Mouse (Mus musculus): ENCODE measurements at regions not wholly inside any gene's neighbourhood (a gene's known extent, or its start where the extent isn't known, plus 50 kb on each side); places are given as distances from the start of the nearest gene placed in this dataset.

GRCm38 (mm10) chr4:12316024-12316423 lies 144.2 kb upstream of the Fam92a start:
- no peak overlapping the region for H3K27ac ChIP-seq (ENCODE audit: insufficient read depth, low read length)
- TF ChIP-seq CTCF (IDR thresholded peaks at IDR 0.05; ENCODE audit: borderline replicate concordance, insufficient read depth, low read length) (no peak), POLR2A (IDR thresholded peaks at IDR 0.05; ENCODE audit: low read depth, low read length) (no peak)
- H3K4me3 ChIP-seq (ENCODE audit: insufficient read depth, low read length) = no peak overlapping the region
- H3K4me1 ChIP-seq (ENCODE audit: control insufficient read depth, insufficient read depth, low read length) = no peaks in the 10 kb centered on the region

DNA sequence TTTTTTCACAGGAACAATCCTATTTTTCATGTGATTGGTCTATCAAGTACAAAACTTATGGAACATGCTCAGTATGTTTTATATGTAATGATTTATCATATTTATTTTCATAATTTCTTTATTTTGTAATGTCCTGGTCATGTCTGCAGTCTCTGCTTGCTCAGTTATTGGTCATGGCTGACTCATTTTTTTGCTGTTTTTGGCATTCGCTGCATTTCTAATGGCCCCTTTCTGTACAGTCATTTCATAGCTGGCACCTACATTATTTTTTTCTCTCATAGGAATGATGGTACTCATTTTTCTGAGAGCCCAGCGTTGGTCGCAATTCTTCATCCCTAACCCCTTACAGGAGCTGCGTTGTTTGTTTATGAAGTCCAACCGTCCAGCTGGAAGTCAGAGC lies 136.5 kb upstream of the Fam92a start:
- Histone ChIP-seq H3K4me1 (ENCODE audit: control insufficient read depth, insufficient read depth, low read length) (peaks cover 10% of the 10 kb centered on the region), H3K27ac (ENCODE audit: insufficient read depth, low read length) (peak overlapping the region; percentile 37; the same call in 1 of the 2 replicates), H3K4me3 (ENCODE audit: insufficient read depth, low read length) (no peak overlapping the region)
- TF ChIP-seq CTCF (IDR thresholded peaks at IDR 0.05; ENCODE audit: borderline replicate concordance, insufficient read depth, low read length) = no peak
- no peak for TF ChIP-seq POLR2A (IDR thresholded peaks at IDR 0.05; ENCODE audit: low read depth, low read length)

DNA sequence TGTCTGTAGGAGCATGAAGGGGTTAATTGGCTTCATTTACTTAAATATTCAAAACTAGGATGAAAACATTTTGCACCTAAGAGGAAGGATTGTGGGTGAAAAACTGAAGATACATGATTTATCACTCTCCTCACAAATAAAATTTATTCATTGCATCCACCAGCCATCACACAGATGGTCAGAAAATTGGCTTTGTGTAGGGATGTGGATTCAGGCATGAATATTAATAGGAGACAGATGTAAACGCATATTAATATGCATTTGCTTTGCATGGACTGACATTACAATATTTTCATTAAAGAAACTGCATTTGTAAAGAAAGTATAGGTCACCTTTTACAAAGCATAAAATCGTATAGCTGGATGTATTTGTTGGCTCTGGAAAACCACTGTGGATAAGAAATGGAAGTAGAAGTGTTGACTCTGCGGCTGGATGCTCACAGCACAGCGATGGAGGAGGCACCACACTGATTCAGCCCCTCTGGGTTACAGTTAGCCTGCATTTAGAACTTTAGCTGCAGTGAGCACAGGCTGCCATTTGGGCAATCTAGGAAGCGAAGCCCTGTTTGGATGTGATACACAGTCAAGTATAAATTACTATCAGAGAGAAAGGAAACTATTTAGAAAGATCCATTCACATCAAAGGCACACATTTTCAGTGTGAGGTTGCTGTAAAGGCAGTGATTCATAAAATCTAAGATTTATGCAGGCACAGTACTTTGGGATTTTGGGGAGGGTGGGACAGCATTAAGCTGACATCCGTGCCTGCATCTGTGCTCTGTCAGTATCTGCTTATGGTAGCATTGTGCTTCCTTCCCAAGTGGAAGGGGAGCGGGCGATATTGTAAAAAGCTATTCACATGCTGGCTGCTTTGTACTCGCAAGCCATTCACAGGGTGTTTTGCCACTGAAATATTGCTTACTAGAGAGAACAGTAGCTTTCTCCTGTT lies 135.1 kb upstream of the Fam92a start:
- Histone ChIP-seq H3K4me1 (ENCODE audit: control insufficient read depth, insufficient read depth, low read length) (peaks cover 10% of the 10 kb centered on the region), H3K27ac (ENCODE audit: insufficient read depth, low read length) (peak overlapping the region; percentile 8; the same call in 1 of the 2 replicates), H3K4me3 (ENCODE audit: insufficient read depth, low read length) (no peak overlapping the region)
- TF ChIP-seq POLR2A (IDR thresholded peaks at IDR 0.05; ENCODE audit: low read depth, low read length) = no peak
- TF ChIP-seq CTCF (IDR thresholded peaks at IDR 0.05; ENCODE audit: borderline replicate concordance, insufficient read depth, low read length) = no peak

DNA sequence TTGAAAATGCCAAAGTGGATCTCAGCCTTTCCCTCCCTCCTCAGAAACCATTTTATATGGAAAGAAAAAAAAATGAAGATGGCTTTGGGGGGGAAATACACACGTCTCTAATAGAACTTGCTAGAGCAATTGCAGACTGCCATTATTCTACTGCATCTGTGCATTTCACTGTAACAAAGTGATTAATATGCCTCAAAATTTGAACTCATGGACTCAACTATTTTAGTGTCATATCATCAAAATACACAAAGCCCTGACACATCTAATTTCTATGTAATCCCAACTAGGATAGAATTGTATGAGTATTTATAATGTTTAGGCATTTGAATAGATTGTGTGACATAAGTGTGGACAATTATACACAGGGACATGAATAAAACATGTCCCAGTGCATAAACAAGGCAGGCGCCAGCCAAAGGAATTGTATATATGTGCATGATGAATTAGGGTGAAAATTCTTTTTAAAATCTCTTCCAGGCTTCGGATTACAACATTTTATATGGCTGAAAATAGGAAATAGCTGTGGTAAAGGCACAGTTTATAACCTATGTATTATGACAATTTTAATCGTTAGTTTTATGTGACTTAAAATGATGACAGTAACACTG lies 115.4 kb upstream of the Fam92a start:
- no peak overlapping the region for H3K27ac ChIP-seq (ENCODE audit: insufficient read depth, low read length)
- H3K4me3 ChIP-seq (ENCODE audit: insufficient read depth, low read length) = no peak overlapping the region
- TF ChIP-seq CTCF (IDR thresholded peaks at IDR 0.05; ENCODE audit: borderline replicate concordance, insufficient read depth, low read length) (no peak), POLR2A (IDR thresholded peaks at IDR 0.05; ENCODE audit: low read depth, low read length) (no peak)
- no peaks in the 10 kb centered on the region for H3K4me1 ChIP-seq (ENCODE audit: control insufficient read depth, insufficient read depth, low read length)

DNA sequence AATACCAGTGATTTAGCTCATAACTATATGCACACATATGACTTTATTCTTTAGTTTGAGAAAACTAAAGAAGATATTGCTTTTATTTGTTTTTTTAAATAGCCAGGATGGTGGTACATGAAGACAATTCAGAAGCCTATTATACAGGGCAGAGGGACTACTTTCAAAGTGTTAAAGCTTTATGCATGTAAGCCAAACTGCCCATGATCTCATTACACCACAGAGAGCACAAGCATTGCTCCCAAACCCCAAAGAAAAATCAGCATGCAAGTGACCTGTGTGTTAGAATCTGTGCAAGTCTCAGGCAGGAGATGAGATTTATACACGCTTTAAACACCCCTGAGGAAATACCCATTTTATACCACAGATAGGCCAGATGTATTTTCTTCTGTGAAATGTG lies 114.6 kb upstream of the Fam92a start:
- no peaks in the 10 kb centered on the region for H3K4me1 ChIP-seq (ENCODE audit: control insufficient read depth, insufficient read depth, low read length)
- no peak for TF ChIP-seq CTCF (IDR thresholded peaks at IDR 0.05; ENCODE audit: borderline replicate concordance, insufficient read depth, low read length)
- TF ChIP-seq POLR2A (IDR thresholded peaks at IDR 0.05; ENCODE audit: low read depth, low read length) = no peak
- no peak overlapping the region for H3K27ac ChIP-seq (ENCODE audit: insufficient read depth, low read length)

GRCm38 (mm10) chr4:12285983-12286382 lies 114.2 kb upstream of the Fam92a start:
- Histone ChIP-seq H3K4me1 (ENCODE audit: control insufficient read depth, insufficient read depth, low read length) (no peaks in the 10 kb centered on the region), H3K4me3 (ENCODE audit: insufficient read depth, low read length) (no peak overlapping the region), H3K27ac (ENCODE audit: insufficient read depth, low read length) (no peak overlapping the region)
- TF ChIP-seq CTCF (IDR thresholded peaks at IDR 0.05; ENCODE audit: borderline replicate concordance, insufficient read depth, low read length) = no peak
- TF ChIP-seq POLR2A (IDR thresholded peaks at IDR 0.05; ENCODE audit: low read depth, low read length) = no peak

More for the DNA sequence above, 114.6 kb upstream of the Fam92a start:
- H3K4me3 ChIP-seq (ENCODE audit: insufficient read depth, low read length) = no peak overlapping the region

DNA sequence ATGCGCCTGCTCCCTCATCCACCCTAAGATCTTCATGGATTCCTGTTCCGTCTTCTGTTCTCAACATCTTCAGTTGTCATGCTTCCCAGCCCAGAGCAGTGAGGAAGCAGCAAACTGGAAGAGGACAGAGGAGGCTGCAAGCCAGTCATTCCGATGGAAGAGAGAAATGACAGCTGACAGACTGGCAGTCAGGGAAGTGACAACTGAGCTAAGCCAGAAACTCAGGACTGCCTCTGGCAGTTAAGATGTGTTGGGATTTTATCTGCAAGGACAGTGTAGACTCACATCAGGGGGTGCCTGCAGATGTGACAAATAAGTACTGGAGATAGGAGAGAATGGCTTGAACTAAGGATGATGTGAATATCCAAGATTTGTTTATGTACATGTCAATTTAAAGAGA lies 106.1 kb upstream of the Fam92a start:
- Histone ChIP-seq H3K27ac (ENCODE audit: insufficient read depth, low read length) (no peak overlapping the region), H3K4me1 (ENCODE audit: control insufficient read depth, insufficient read depth, low read length) (no peaks in the 10 kb centered on the region), H3K4me3 (ENCODE audit: insufficient read depth, low read length) (no peak overlapping the region)
- TF ChIP-seq CTCF (IDR thresholded peaks at IDR 0.05; ENCODE audit: borderline replicate concordance, insufficient read depth, low read length) (no peak), POLR2A (IDR thresholded peaks at IDR 0.05; ENCODE audit: low read depth, low read length) (no peak)

GRCm38 (mm10) chr4:12273369-12273768 lies 101.6 kb upstream of the Fam92a start:
- TF ChIP-seq POLR2A (IDR thresholded peaks at IDR 0.05; ENCODE audit: low read depth, low read length) = no peak
- no peak for TF ChIP-seq CTCF (IDR thresholded peaks at IDR 0.05; ENCODE audit: borderline replicate concordance, insufficient read depth, low read length)
- Histone ChIP-seq H3K4me1 (ENCODE audit: control insufficient read depth, insufficient read depth, low read length) (no peaks in the 10 kb centered on the region), H3K4me3 (ENCODE audit: insufficient read depth, low read length) (no peak overlapping the region), H3K27ac (ENCODE audit: insufficient read depth, low read length) (no peak overlapping the region)

- Histone ChIP-seq H3K27ac (ENCODE audit: insufficient read depth, low read length) (no peak overlapping the region), H3K4me1 (ENCODE audit: control insufficient read depth, insufficient read depth, low read length) (no peaks in the 10 kb centered on the region), H3K4me3 (ENCODE audit: insufficient read depth, low read length) (no peak overlapping the region)
- TF ChIP-seq POLR2A (IDR thresholded peaks at IDR 0.05; ENCODE audit: low read depth, low read length) (no peak), CTCF (IDR thresholded peaks at IDR 0.05; ENCODE audit: borderline replicate concordance, insufficient read depth, low read length) (no peak)
Measured at GRCm38 (mm10) chr4:12272914-12273313, 101.1 kb upstream of the Fam92a start.

- Histone ChIP-seq H3K27ac (ENCODE audit: insufficient read depth, low read length) (no peak overlapping the region), H3K4me1 (ENCODE audit: control insufficient read depth, insufficient read depth, low read length) (no peaks in the 10 kb centered on the region), H3K4me3 (ENCODE audit: insufficient read depth, low read length) (no peak overlapping the region)
- TF ChIP-seq POLR2A (IDR thresholded peaks at IDR 0.05; ENCODE audit: low read depth, low read length) (no peak), CTCF (IDR thresholded peaks at IDR 0.05; ENCODE audit: borderline replicate concordance, insufficient read depth, low read length) (no peak)
Measured at GRCm38 (mm10) chr4:12272378-12272777, 100.6 kb upstream of the Fam92a start.

Measured in embryonic fibroblast, embryonic 13.5 days (primary cell).